Mouse (Mus musculus): ENCODE data around the gene Cnih3. TPM values are rescaled to one million over a fixed set of nuclear protein-coding genes. Genes with fewer than 3 reads are reported as not detected.

Cnih3 gene
- polyA plus RNA-seq, 1 experiment from 2014 or later = 0.17 TPM

GRCm38 (mm10) chr1:181505367-181505766 lies 152.9 kb downstream of the Cnih3 start:
- Histone ChIP-seq H3K27me3 (ENCODE audit: control insufficient read depth, insufficient read depth, low read length) (no peaks in the 10 kb centered on the region), H3K36me3 (ENCODE audit: control insufficient read depth, insufficient read depth, low read length) (no peaks in the 10 kb centered on the region), H3K9me3 (replicated peaks; ENCODE audit: control insufficient read depth, low read length) (no peaks in the 10 kb centered on the region), H3K27ac (ENCODE audit: low read length) (no peak overlapping the region), H3K4me1 (ENCODE audit: control insufficient read depth, insufficient read depth, low read length) (no peaks in the 10 kb centered on the region), H3K9ac (ENCODE audit: low read length) (no peak overlapping the region), H3K4me3 (replicated peaks; ENCODE audit: low read length) (no peak overlapping the region), H3K4me2 (ENCODE audit: low read depth, low read length) (no peak overlapping the region)
- ATAC-seq (ENCODE audit: insufficient read depth, low FRiP score) = no peak
- WGBS = 37% methylated on average over 8 of the region's 8 CpGs

Other genes with a start within 250 kb of the Cnih3 start
- 29.3 and 30.5 TPM in 2 replicates for gene Nvl, start 208.4 kb upstream of the Cnih3 start, polyA plus RNA-seq (2015; fragmentation: Nextera tagmentation; extraction: Ambion mirVana)
- gene Cnih4, start 207.9 kb upstream of the Cnih3 start, polyA plus RNA-seq (2015; fragmentation: Nextera tagmentation; extraction: Ambion mirVana) = 113 and 135 TPM in 2 replicates
- gene Wdr26, start 140.6 kb upstream of the Cnih3 start, polyA plus RNA-seq (2015; fragmentation: Nextera tagmentation; extraction: Ambion mirVana) = 24.7 and 25.9 TPM in 2 replicates
- gene Ccdc121, start 158.8 kb downstream of the Cnih3 start, polyA plus RNA-seq (2015; fragmentation: Nextera tagmentation; extraction: Ambion mirVana) = 0.06 TPM in 1 of 2 replicates, not detected in the other
- 1.1 and 1.4 TPM in 2 replicates for gene Dnah14, start 223.9 kb downstream of the Cnih3 start, polyA plus RNA-seq (2015; fragmentation: Nextera tagmentation; extraction: Ambion mirVana)

Measured in stomach, embryonic 16.5 days (tissue).